Mouse (Mus musculus): ENCODE results near the gene Wsb2. TPM values are rescaled to one million over a fixed set of nuclear protein-coding genes. Genes with fewer than 3 reads are reported as not detected.

Gene Wsb2
- polyA plus RNA-seq, 1 experiment from 2014 or later: 159 TPM

GRCm38 (mm10) chr5:117358725-117359124 lies 1.6 kb downstream of the Wsb2 start:
- WGBS: 40% methylated on average over 11 of the region's 11 CpGs
- no peak overlapping the region for H3K27ac ChIP-seq
- H3K4me2 ChIP-seq (replicated peaks): peak overlapping the region; percentile 93
- peak overlapping the region; percentile 83 for H3K4me3 ChIP-seq (replicated peaks)
- H3K36me3 ChIP-seq: peaks cover 7% of the 10 kb centered on the region
- H3K9ac ChIP-seq (replicated peaks): no peak overlapping the region
- ATAC-seq: no peak
- no peaks in the 10 kb centered on the region for H3K9me3 ChIP-seq
- no peaks in the 10 kb centered on the region for H3K27me3 ChIP-seq
- peaks cover 66% of the 10 kb centered on the region for H3K4me1 ChIP-seq (replicated peaks)

GRCm38 (mm10) chr5:117359497-117360227 lies 2.6 kb downstream of the Wsb2 start:
- no peaks in the 10 kb centered on the region for H3K9me3 ChIP-seq
- 0 out of 2 replicates have a peak overlapping the region, but pooled peaks have one; percentile 93 for H3K4me2 ChIP-seq (replicated peaks)
- 31% methylated on average over 7 of the region's 7 CpGs for whole genome bisulfite sequencing
- no peak overlapping the region for H3K27ac ChIP-seq
- peaks cover 16% of the 10 kb centered on the region for H3K36me3 ChIP-seq
- no peaks in the 10 kb centered on the region for H3K27me3 ChIP-seq
- no peak overlapping the region for H3K9ac ChIP-seq (replicated peaks)
- H3K4me1 ChIP-seq (replicated peaks): peaks cover 66% of the 10 kb centered on the region
- H3K4me3 ChIP-seq (replicated peaks): no peak overlapping the region
- no peak for ATAC-seq

GRCm38 (mm10) chr5:117360228-117360515 lies 3.1 kb downstream of the Wsb2 start:
- H3K27ac ChIP-seq: no peak overlapping the region
- ATAC-seq: no peak
- H3K4me2 ChIP-seq (replicated peaks): peak overlapping the region; percentile 13; the same call in 1 of the 2 replicates
- no peak overlapping the region for H3K4me3 ChIP-seq (replicated peaks)
- H3K36me3 ChIP-seq: peaks cover 21% of the 10 kb centered on the region
- H3K9me3 ChIP-seq: no peaks in the 10 kb centered on the region
- WGBS: 55% methylated on average over 13 of the region's 13 CpGs
- H3K4me1 ChIP-seq (replicated peaks): peaks cover 66% of the 10 kb centered on the region
- no peak overlapping the region for H3K9ac ChIP-seq (replicated peaks)
- H3K27me3 ChIP-seq: no peaks in the 10 kb centered on the region

DNA sequence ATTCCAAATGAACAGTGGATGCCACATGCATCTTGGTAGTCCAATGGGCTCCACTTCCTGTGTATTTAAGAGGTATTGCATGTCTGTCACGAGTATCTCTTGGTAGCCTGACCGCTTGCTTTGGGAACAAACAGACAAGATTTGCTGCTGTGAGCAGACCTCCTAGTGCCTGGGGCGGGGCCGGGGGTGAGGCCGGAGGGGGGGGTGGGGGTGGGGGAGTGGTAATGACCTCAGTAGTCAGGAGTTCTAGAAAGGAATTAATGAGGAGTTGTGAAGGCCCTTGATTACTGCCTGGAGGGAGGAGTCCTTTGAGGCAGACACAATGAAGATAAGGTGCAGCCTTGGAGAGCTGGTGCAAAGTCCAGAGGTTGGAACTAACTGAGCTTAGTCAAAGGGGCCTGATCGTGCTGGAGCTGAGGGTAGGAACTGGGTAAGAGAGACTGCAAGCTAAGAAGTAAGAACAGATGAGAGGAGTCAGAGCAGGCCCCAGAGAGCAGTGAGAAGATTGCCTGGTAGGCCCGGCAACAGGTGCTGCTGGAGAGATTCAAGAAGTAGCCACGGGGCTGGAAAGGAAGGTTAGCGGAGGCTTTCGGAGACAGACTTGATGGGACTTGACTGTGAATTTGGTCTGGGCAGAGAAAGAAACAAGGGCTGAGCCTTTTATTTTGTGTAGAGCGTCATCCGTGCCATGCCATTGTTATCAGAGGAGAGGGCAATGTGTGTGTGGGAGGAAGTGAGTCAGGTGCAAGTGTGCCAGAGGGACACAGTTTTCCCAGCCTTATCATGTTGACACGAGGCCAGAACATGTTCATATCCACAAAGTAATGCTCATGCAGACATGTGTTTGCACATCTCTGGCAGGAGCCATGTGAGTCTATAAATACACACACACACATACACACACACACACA lies 3.8 kb downstream of the Wsb2 start:
- no peak overlapping the region for H3K27ac ChIP-seq
- H3K4me3 ChIP-seq (replicated peaks): no peak overlapping the region
- H3K9me3 ChIP-seq: no peaks in the 10 kb centered on the region
- peak overlapping the region; percentile 13; the same call in 1 of the 2 replicates for H3K4me2 ChIP-seq (replicated peaks)
- ATAC-seq: no peak
- peaks cover 27% of the 10 kb centered on the region for H3K36me3 ChIP-seq
- no peak overlapping the region for H3K9ac ChIP-seq (replicated peaks)
- H3K27me3 ChIP-seq: no peaks in the 10 kb centered on the region
- H3K4me1 ChIP-seq (replicated peaks): peaks cover 60% of the 10 kb centered on the region
- 41% methylated on average over 13 of the region's 13 CpGs for WGBS

DNA sequence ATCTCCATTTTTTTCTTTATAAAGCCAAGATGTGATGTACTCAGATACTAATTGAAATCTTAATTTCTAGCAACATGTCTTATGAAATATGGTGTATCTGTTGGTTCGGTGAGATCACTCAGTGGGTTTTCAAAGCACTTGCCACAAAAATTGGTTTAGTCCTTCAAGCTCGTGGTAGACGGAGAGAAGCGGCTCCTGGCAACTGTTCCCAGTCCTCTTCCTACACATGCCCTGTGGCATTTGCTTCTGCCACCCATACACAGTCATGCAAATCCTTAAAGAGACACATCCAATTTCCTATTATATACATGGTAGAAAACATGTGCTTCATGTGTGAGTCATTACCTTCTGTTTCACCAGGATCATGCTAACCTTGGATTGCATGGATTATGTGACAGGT lies 4.5 kb downstream of the Wsb2 start:
- Histone ChIP-seq H3K27ac (no peak overlapping the region), H3K36me3 (peaks cover 34% of the 10 kb centered on the region), H3K27me3 (no peaks in the 10 kb centered on the region), H3K9me3 (no peaks in the 10 kb centered on the region), H3K9ac (replicated peaks) (no peak overlapping the region), H3K4me3 (replicated peaks) (no peak overlapping the region), H3K4me1 (replicated peaks) (peaks cover 53% of the 10 kb centered on the region), H3K4me2 (replicated peaks) (no peak overlapping the region)
- WGBS: 86% methylated on average over 4 of the region's 4 CpGs
- no peak for ATAC-seq

DNA sequence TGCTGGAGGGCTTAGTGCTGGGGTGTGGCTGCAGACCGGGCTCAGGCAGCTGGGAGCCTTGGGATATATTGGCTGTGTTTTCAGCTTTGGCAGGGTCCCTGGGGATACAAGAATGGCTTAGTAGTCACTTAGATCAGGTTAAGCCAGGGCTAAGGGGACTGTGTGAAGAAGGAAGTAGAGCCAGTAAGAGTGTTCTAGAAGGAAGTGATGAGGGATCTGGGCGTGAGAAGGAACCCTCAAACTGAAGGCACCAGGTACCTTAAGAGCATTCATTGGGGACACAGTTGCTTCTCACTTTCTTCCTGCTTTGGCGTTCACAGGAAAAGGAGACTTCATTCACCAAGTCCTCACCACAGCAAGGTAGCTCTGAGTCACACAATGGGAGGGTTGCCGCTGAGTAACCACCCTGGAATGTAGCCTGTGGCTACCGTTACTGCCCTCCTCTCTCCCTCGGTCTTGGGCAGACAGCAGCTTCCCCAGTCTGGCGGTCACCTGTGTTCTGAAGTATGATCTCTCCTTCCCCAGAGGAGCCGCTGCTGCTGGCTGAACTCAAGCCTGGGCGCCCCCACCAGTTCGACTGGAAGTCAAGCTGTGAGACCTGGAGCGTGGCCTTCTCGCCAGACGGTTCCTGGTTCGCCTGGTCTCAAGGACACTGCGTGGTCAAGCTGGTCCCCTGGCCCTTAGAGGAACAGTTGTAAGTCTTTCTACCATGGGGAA lies 6.1 kb downstream of the Wsb2 start:
- H3K36me3 ChIP-seq: peaks cover 47% of the 10 kb centered on the region
- WGBS: 62% methylated on average over 15 of the region's 15 CpGs
- no peak overlapping the region for H3K4me3 ChIP-seq (replicated peaks)
- H3K9me3 ChIP-seq: no peaks in the 10 kb centered on the region
- H3K9ac ChIP-seq (replicated peaks): no peak overlapping the region
- no peaks in the 10 kb centered on the region for H3K27me3 ChIP-seq
- no peak overlapping the region for H3K4me2 ChIP-seq (replicated peaks)
- H3K27ac ChIP-seq: no peak overlapping the region
- ATAC-seq: no peak
- H3K4me1 ChIP-seq (replicated peaks): peaks cover 47% of the 10 kb centered on the region

GRCm38 (mm10) chr5:117364821-117365220 lies 7.7 kb downstream of the Wsb2 start:
- 85% methylated on average over 3 of the region's 3 CpGs for WGBS
- peaks cover 63% of the 10 kb centered on the region for H3K36me3 ChIP-seq

DNA sequence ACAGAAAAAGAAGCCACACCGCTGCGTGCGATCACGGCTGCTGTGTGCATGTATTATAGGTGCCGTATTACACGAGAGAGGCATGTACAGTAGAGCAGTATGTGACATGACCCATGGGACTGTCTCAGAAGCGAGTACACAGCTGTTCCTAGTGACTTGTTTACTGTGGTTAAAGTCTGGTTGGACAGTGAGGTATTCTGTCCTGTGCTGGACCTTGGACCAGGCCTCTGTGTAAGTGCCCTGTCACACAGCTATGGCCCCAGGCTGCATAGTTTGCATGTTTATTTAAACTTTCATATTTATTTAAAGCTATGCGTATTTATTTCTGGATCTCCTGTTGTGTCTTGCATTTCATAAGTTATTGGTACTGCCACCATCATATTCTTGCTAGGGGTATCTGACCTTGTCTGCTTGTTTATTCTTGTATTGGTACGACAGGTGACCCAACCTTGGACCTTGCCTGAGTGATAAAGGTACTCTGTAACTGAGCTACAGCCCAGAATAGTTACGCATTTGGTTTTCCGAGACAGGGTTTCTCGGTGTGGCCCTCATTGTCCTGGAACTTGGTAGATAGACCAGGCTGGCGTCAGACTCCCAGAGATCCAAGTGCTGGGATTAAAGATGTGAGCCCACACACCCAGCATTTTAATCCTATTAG lies 8.9 kb downstream of the Wsb2 start:
- H3K27me3 ChIP-seq: no peaks in the 10 kb centered on the region
- no peak overlapping the region for H3K4me3 ChIP-seq (replicated peaks)
- no peak overlapping the region for H3K4me2 ChIP-seq (replicated peaks)
- ATAC-seq: no peak
- H3K4me1 ChIP-seq (replicated peaks): peaks cover 19% of the 10 kb centered on the region
- WGBS: 88% methylated on average over 13 of the region's 13 CpGs
- H3K9me3 ChIP-seq: no peaks in the 10 kb centered on the region
- no peak overlapping the region for H3K9ac ChIP-seq (replicated peaks)
- peaks cover 75% of the 10 kb centered on the region for H3K36me3 ChIP-seq
- H3K27ac ChIP-seq: no peak overlapping the region

More at GRCm38 (mm10) chr5:117364821-117365220, 7.7 kb downstream of the Wsb2 start:
- no peak overlapping the region for H3K9ac ChIP-seq (replicated peaks)
- H3K4me3 ChIP-seq (replicated peaks): no peak overlapping the region
- no peaks in the 10 kb centered on the region for H3K27me3 ChIP-seq
- no peak overlapping the region for H3K27ac ChIP-seq
- ATAC-seq: no peak
- no peak overlapping the region for H3K4me2 ChIP-seq (replicated peaks)
- peaks cover 31% of the 10 kb centered on the region for H3K4me1 ChIP-seq (replicated peaks)
- no peaks in the 10 kb centered on the region for H3K9me3 ChIP-seq

GRCm38 (mm10) chr5:117367206-117367605 lies 10.1 kb downstream of the Wsb2 start:
- ATAC-seq: no peak
- WGBS: 66% methylated on average over 8 of the region's 8 CpGs
- Histone ChIP-seq H3K36me3 (peaks cover 87% of the 10 kb centered on the region), H3K4me3 (replicated peaks) (no peak overlapping the region), H3K27me3 (no peaks in the 10 kb centered on the region), H3K27ac (no peak overlapping the region), H3K9ac (replicated peaks) (no peak overlapping the region), H3K4me2 (replicated peaks) (no peak overlapping the region), H3K9me3 (no peaks in the 10 kb centered on the region), H3K4me1 (replicated peaks) (peaks cover 8% of the 10 kb centered on the region; the same call in 1 of the 2 replicates)

GRCm38 (mm10) chr5:117370592-117370991 lies 13.5 kb downstream of the Wsb2 start:
- no peak overlapping the region for H3K27ac ChIP-seq
- H3K9me3 ChIP-seq: no peaks in the 10 kb centered on the region
- H3K27me3 ChIP-seq: no peaks in the 10 kb centered on the region
- peaks cover 96% of the 10 kb centered on the region for H3K36me3 ChIP-seq
- H3K4me2 ChIP-seq (replicated peaks): no peak overlapping the region
- H3K4me3 ChIP-seq (replicated peaks): no peak overlapping the region
- 92% methylated on average over 10 of the region's 10 CpGs for WGBS
- ATAC-seq: no peak
- H3K9ac ChIP-seq (replicated peaks): no peak overlapping the region
- H3K4me1 ChIP-seq (replicated peaks): no peaks in the 10 kb centered on the region

DNA sequence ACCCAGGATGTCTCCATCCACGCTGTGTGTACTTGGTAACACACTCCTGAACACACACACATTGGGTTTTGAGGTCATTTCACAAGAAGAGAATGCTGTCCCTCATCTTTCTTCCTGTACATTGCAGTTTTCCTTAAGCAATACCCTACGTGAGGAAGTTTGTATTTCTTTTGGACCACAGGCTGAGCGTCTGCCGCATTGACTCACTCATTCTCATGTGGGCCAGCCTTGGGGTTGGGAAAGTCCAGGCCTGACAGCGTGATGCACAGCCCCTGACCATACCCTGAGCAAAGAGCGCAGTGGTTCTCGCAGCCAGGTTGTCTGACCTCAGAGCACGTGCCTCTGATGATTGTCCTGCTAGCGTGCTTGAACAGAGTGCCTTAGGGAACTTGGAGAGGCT lies 16.3 kb downstream of the Wsb2 start:
- Histone ChIP-seq H3K9ac (replicated peaks) (no peak overlapping the region), H3K27me3 (no peaks in the 10 kb centered on the region), H3K4me2 (replicated peaks) (no peak overlapping the region), H3K36me3 (peaks cover 97% of the 10 kb centered on the region), H3K27ac (no peak overlapping the region), H3K4me1 (replicated peaks) (no peaks in the 10 kb centered on the region), H3K9me3 (no peaks in the 10 kb centered on the region), H3K4me3 (replicated peaks) (no peak overlapping the region)
- ATAC-seq: no peak
- 93% methylated on average over 9 of the region's 9 CpGs for WGBS

Data from midbrain, embryonic 13.5 days (tissue).